Mouse (Mus musculus) megakaryocyte progenitor cell, adult 5-6 weeks (primary cell): ENCODE data around the gene Lrfn3. TPM values are rescaled to one million over a fixed set of nuclear protein-coding genes. Genes with fewer than 3 reads are reported as not detected.
A peak's percentile ranks its signal among the peaks of the same experiment; 100 is the strongest.

ENCODE experiments used
- ATAC-seq: replicated peaks from 2 replicates; pipeline ENCODE4 v1.8.0; 2016; ENCODE audit warnings: mild to moderate bottlenecking, moderate TSS enrichment, inconsistent platforms; ENCODE audit not compliant: poor library complexity
- total RNA-seq, 2 experiments: library from RNA; stranded (forward) in 1 of 2; stranded (reverse) in 1 of 2; fragments of 157-497, 149-512 nt in 1 of 2; fragments of 200-1000 nt in 1 of 2; gene quantifications; 2 replicates each; pipeline versions ENCODE4 v1.2.3 to v1.2.4; 2015 to 2017

Gene Lrfn3
- total RNA-seq, 2 experiments from 2014 or later: not detected

DNA sequence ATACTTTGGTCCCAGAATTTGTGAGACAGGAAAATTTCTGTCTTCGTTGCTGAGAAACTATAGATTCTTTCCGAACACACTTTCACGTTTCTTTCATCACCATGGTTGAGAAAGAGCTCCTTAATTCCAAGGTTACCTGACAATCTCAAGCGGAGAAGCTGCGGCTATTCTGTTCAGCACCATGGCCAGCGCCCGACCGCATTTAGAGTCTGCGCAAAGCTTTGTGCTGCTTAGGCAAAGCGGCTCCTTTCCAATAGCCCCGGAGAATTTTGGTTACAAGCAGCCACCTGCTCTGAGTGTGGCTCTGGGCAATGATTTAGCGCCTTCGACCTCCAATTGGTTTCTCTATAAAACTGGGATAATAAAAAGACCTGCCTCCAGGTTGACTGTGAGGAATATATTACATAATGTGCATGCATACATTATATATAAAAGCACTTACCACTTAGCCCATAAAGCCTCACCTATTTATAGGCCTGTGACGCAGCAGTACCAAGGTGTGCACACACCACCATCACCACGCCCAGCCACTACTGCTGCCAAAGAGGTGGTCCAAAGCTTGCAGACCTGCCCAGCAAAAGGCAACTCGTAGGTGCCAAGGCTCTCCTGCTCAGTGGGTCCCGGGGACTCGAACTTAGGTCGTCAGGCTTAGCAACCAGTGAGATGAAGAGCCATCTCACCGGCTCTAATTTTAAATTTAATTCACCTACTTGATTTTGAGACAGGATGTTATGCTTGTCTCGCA is 15.8 kb downstream of the Lrfn3 start:
- peak; percentile 80 for ATAC-seq

DNA sequence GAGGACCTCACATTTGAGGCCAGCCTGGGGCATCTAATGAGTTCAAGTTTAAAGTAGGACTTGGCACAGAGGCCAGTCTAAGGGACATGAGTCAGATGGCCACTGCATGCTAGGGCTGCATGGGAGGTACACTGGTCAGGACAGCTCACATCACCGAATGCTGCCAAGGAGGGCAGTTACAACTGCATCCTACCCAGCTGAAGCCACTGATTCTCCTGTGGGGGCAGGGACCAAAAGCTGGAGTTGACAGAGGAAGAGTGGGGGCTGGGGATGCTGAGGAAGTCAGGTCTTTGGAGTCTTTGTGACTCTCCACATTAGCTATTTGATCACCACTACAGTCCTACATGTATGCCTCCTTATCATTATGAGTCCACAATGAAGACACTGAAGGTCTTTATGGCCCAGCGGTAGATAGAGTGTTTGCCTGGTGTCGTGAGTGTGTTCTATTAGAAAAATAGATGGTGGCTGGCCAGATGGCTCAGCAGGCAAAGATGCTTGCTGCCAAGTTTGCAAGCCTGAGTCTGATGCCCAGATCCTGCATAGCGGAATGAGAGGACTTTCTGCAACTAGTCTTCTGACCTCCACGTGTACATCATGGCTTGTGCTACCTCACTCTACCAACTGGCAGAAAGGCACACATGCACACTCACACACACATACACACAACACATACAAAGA is 23.0 kb downstream of the Lrfn3 start:
- ATAC-seq: no peak

DNA sequence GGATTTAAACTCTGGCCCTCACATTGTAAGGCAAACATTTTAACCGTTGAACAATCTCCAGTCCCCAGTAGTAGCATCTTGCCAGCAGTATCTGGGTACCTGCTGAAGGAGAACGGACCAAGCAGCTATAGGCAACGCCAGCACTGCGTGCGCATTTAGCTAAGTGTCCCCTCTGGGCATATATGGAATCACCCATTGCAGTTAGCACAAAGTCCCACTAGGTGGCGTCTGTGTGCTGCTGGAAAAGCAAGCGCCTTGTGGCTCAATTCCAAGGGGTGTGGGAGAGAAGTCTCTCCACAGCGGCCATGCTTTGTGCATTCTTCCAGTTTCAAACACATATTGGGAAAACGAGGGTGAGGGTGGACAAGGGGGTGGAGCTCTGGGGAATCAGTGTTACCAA is 26.2 kb downstream of the Lrfn3 start:
- ATAC-seq: peak; percentile 78

DNA sequence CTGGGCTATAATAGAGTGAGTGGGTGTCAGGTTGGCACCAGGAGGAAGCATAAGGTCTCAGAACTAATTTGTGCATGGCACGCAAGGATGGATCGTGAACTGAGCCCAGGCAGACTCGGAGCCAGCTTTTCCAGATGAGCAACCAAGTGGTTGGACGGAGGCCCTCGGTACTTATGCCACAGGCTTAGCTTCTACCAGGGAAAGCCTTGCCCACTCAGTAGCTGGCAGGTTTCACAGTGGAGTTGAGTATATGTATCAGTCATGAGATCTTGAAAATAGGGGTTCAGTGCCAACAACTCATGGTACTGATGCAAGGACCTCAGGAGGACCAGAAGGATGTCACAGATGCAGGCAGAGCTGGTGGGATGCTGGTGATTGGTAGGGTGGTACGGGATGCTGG is 26.9 kb downstream of the Lrfn3 start:
- ATAC-seq: no peak

DNA sequence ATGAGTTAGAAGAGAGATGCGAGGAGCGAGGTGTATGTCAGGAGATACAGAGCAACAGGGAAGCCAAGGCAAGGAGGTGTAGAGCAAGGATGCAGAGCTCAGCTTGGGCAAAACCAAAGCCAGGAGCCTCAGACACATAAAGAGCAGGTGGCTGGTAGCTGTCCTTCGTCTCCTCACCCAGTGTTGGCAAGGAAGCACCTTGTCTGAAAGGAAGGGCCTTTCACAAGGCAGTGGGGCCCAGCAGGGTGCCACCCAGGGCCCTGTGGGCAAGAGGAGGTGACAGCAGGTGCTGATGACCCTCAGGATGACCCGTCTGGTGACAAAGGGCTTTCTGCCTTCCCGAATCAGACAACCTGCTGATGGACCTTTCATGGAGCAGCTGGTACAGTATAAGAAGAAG is 28.0 kb downstream of the Lrfn3 start:
- no peak for ATAC-seq

DNA sequence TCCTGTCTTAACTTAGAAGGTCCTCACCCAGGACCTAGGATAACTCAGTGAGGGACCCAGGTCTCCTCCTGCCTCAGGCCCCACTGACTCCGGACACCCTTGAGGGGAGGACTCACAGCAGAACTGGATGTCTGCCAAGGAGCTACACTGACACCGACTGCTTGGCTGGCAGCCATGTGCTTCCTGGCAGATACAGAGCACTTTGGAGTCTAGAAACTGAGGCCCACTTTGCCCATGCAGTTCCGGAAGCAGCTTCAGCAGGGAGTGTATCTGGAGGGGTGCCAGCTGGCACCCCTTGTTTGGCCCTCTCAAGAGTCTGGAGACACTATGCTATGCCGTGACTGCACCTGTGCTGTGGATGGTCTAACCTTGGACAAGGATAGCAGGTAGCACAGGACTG is 29.1 kb downstream of the Lrfn3 start:
- ATAC-seq: peak; percentile 24

DNA sequence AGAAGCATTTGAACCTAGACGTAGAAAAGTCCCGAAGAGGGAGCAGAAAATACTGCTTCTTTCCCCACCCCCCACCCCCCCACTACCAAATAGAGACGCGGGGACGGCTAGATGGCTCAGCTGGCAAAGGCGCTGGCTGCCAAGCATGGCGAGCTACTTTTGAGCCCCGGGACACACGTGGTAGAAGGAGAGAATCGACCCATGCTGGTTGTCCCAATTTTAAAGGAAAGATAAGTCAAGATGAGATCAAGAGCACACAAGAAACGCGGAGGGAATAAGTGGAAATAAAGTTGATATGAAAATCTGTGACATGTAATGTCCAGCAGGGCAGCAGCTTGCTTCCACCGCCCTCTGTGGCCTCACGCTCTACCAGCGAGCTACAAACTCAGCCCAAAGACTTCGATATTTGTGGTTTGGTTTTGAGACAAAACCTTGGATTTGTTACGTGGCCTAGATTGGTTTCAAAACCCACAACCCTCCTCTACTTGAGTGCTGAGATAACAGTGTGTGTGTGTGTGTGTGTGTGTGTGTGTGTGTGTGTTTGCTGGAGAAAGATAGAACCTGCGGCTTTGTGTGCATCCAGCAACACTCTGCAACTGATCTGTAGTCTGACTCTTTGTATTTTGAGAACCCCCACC is 29.8 kb downstream of the Lrfn3 start:
- peak; percentile 45 for ATAC-seq

DNA sequence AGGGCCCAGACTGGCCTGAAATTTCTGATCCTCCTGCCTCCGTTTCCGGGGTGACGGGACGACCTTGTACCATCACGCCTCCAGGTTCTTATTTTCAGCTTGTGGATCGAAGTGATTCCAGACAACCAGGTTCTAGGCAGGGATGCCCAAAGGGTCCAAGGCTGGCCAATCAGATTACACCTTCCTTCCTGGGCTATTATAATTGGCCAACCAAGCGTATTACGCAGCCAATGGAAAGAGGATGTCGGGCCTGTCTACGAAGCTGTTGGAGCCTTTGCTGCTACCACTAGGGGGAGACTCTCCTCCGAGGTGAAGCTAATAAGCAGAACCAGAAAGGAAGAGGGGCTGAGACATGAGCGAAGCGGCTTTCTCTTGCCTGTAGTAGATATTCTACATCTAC is 30.7 kb downstream of the Lrfn3 start:
- ATAC-seq: peak; percentile 87

DNA sequence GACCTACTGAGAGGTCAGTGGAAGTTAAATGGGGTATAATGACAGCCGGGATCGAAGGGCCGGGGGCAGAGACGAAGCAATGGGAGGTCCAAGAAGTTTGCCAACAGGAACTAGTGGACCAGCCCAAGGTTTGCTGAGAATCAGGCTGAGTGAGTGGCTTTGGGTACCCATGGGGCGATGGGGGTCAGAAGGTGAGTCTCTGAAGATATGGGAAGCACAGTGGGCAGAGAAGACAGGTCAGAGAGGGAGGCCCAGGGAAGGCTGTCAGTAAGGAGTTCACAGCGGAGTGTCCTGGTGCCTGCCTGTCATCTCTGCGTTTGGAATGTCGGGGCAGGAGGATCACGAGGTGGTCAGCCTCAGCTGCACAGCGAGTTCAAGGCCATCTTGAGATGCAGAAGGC is 34.2 kb downstream of the Lrfn3 start:
- no peak for ATAC-seq

DNA sequence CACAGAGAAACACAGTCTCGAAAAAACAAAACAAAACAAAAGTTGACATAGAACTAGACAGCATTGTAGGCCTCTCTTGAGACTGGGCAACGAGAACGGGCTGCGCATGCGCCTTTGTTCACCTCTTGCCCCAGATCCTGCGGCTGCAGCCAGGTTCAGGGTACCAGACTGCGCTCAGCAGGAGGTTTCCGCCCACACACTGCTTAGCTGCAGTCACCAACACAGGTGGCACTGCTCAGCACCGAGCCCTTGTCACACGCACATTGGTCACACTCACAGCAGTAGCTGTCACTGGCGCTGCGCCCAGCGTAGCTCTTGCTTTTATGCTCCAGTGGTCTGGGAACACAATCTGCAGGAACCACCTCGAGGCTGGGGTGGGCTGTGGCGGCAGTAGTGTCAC is 35.4 kb downstream of the Lrfn3 start:
- no peak for ATAC-seq

DNA sequence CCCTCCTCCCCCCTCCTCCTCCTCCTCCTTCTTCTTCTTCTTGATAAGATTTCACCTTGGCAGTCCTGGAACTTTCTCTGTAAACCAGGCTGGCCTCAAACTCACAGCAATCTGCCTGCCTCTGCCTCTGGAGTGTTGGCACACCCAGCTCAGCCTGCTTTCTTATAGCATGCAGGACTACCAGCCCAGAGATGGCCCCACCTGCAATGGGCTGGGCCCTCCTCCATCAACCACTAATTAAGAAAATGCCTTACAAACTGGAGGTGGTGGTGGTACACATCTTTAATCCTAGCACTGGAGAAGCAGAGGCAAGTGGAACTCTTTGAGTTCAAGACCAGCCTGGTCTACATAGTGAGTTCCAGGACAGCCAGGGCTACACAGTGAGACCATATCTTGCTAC is 36.1 kb downstream of the Lrfn3 start:
- ATAC-seq: no peak

DNA sequence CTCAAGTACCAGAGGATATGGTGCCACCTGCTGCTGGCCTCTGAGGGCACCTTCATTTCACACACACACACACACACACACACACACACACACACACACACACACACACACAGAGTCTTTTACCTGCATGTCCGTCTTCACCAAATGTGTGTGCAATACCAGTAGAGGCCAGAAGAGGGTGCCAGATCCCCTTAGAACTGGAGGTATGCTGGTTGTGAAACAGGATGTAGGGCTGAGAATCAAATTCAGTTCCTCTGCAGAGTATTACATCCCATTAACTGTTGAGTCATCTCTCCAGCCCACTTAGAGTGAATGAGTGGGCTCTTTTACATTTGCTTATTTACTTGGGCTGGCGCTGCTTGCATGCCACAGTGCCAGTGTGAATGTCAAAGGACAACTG is 37.2 kb downstream of the Lrfn3 start:
- ATAC-seq: peak; percentile 56

DNA sequence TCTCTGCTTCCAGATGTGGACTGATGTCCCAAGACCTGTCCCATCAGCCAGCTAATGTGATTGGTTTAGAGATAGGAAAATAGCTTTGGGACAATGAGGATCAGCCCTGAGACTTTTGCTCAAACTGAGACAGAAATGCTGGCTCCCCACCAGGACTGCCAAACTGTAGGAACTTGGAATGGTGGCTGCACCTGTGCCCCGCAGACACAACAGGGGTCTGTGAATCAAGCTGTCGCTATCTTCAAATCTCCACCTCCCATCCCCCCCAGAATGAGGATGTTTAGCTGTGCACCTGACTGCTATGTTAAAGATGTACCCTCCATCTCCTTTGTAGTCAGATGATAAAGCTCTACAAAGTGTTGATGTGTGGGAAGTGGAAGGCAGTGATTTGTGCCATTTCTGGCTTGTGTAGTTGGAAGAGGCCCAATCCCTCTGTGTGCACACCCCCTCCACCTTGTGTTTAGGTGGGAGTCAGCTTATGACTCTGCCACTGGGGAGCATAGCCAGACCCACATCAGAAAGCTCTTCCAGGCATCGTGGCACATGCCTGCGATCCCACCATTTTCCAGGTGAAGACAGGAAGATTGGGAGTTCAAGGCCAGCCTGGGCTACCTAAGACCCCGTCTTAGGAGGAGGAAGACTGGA is 38.1 kb downstream of the Lrfn3 start:
- no peak for ATAC-seq

DNA sequence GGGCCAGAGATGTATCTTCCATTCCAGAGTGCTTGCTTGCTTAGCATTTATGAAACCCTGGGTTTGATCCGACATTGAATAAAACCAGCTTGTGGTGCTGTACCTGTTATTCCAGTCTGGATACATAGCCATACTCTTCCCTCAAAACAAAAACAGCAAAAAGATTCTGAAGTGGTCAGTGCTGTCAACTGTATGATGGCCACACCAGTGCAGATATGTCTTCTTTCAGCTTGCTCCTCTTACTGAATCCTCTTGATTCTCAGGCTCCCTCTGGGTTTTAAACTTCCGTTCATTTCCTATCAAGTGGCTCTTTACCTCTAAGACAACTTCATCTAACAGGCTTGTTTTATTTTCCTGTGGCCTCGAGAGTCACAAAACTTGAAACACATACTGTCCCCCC is 38.8 kb downstream of the Lrfn3 start, which contains the start of gene Sdhaf1:
Gene Sdhaf1 (minus strand): TSS at position 101 of the 400 bp plus-strand sequence.
- no peak for ATAC-seq

DNA sequence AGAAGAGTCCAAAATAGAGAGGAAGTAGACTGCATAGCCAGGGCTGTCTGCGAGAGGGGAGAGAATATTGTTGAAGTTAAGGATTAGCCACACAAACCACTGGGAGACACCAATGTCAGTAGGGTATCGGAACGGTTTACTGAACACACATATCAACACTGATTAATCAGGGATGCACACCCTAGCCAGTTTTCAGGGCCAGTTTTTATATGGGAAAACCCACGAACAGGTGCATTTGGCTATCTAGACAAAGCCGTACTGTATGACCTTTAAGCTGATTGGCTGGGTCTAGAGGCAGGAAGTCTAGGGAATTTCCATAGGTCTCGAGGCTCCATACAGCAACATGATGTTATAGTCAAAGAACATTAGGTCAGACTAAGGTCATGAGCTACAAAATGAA is 39.7 kb downstream of the Lrfn3 start:
- ATAC-seq: no peak; the same call in 1 of the 2 replicates

DNA sequence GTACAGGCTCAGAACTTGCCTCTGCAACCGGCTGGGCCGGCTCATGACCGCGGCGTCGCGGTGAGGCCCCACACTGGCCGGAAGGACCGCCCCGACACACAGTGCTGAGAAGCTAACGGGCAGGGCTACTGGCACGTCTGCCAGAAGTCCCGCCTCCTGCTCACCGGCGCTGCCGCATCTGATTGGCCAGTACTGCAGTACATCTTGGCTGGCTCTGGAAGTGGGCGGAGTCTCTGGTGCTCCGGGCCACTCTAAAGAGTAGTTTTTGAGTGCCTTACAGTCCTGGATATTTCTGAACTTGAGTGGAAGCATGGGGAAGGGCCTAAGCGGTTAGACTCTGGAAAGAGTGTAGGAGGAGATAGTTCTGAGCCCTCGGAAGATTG is 40.3 kb downstream of the Lrfn3 start:
- peak; percentile 93 for ATAC-seq

DNA sequence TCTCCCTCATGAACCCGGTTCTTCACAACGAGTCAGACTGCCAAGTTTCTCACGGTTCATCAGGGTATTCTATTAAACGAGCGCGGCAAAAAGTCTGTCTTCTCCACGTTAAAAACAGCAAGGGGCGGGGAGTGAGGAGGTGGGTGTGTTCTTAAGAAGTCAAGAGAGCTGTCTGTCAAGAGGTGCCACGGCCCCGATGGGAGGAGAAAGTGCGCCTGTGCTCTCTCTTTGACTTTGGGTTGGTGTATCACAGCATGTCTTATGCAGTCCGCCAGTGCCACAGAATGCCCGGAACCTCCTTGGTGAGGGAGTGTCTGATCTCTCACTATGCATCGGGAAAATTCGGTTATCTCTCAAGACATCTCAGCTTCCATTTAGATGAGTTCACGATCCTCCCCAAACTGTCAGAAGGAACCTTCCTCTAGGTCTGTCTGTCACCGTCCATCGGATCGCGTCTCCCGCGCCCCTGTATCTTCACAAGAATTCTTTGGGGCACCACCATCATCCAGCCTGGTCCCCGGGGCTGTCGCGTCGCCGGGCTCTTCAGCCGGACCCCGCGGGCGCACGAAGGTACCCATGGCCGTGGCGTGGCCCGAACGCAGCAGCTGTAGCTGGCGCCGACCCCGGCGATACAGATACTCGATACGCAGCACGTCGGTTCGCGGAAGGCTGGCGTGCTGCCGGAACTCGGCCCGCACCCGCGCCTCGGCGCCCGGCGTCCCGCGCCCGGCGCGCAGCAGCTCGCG is 40.9 kb downstream of the Lrfn3 start, which contains the start of gene E130208F15Rik:
Gene E130208F15Rik (plus strand): TSS at position 202 of the 746 bp plus-strand sequence.
- peak; percentile 74 for ATAC-seq

DNA sequence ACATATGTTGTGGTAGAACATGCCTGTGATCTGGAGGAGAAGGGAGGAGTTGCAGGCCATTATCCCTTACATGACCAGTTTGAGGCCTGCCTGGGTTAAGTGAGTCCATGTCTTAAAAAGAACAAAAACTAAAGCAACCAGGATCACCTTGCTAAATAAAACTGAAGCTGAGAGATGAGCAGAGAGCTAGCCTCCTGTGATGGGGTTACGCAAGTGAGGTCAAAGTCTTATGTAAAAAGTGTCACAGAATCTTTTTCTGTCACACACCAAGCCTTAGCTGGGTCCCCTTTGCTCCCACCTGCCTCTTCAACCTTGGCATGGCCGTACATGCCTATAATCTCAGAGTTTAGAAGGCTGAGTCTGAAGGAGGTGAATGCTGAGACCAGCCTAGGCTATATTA is 41.6 kb downstream of the Lrfn3 start:
- no peak for ATAC-seq

DNA sequence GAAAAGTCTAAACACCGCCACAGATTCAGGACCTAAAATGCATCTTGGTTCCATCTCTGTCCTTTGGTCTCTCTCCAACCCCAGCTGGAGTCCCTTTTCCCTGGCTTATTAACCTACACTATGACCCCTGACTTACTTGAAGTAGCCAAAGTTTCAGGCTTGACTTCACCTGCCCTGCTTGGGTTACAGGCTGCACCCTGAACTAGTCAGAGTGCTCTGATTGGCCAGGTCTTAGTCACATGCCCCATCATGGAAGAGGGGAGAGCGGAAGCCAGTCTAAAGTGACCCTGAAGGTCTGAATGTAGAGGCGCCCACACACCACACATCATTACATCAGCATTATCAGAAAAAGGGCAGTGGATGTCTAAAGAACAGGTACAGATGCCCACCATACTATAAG is 44.4 kb downstream of the Lrfn3 start:
- no peak for ATAC-seq

DNA sequence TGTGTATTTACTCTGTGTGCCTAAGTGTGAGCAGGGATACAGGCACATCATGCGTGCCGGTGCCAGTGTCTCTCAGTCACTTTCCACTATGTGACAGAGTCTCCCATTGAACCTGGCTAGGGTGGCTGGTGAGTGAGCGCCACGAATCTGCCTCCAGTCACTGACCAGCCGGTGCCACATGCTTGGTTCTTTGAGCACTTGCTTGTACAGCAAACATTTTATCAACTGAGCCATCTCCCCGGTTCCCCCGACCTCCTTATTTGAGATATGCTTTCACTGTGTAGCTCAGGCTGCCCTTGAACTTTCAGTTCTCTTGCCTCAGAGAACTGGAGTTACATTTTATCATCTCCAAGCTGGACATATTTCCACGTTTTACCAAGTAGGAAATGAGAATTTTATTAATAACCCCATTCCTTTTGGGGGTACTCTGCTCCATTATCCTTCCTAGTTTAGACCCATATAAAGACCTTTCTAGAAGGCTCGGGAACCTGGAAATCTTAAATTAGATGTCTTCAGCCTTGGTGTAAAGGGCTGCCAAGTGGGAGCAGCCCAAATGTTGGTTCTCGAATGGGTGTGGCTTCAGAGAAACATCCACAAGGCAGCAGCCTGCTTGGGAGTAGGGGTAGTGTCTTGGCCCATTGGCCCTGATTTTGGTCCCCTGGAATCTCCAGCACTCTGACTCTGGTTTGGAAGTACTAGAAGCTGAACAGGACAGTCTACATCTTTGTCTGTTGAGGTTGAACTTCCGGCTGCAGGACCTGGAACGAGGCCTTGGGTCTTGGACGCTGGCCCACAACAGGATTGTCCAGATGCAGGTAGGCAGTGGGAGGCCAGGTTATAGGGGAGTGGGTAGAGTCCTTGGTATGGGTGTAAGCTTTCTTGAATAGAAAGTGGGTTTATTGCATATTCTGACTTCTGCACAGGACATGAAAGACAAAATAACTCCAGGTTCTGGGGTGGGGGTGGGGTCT is 46.7 kb downstream of the Lrfn3 start:
- no peak for ATAC-seq
